8 mouse cellular contexts compared by ENCODE assay signal in the genomic region with DNA sequence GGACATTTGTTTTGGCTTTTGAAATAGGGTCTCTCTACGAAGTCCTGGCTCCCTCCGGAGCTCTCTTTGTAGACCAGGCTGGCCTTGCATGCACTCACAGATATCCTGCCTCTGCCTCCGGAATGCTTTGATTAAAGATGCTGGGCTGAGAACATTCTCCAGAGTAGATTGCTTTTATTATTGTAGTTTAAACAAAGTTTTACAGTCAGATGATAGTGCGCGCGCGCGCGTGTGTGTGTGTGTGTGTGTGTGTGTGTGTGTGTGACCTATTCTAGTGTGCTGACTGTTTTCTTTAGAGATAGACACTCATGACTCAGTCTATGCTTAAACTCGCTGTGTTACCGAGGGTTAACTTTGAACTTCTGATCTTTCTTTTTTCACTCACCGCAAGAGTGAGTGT. TPM values are rescaled to one million over a fixed set of nuclear protein-coding genes. Genes with fewer than 3 reads are reported as not detected.
DNase-seq lines count a peak whose midpoint lies in the region; ATAC-seq and TF ChIP-seq lines count a peak whose summit lies in the region.

No protein-coding gene starts in this region.

- no peak for TF ChIP-seq POLR2A in lung, adult 2 months (IDR thresholded peaks at IDR 0.05; ENCODE audit: borderline replicate concordance, extremely low read depth, low read depth, low read length)

- no peak overlapping the region for H3K9ac ChIP-seq in heart, embryonic 12.5 days
- no peak overlapping the region for H3K9ac ChIP-seq in kidney, embryonic 16.5 days (replicated peaks; ENCODE audit: low read length)

- H3K36me3 ChIP-seq in megakaryocyte, embryonic 14.5 days (replicated peaks; ENCODE audit: low read length), result no peaks in the 10 kb centered on the region
- peaks cover 7% of the 10 kb centered on the region; the same call in 1 of the 2 replicates for H3K36me3 ChIP-seq in heart, embryonic 12.5 days
- no peaks in the 10 kb centered on the region for H3K36me3 ChIP-seq in kidney, embryonic 16.5 days (ENCODE audit: insufficient read depth, low read length)

- no peak for TF ChIP-seq CTCF in lung, adult 2 months (IDR thresholded peaks at IDR 0.05; ENCODE audit: insufficient read depth, low read length)

- no peaks in the 10 kb centered on the region for H3K27me3 ChIP-seq in megakaryocyte, embryonic 14.5 days (replicated peaks)
- H3K27me3 ChIP-seq in heart, embryonic 12.5 days (replicated peaks), result no peaks in the 10 kb centered on the region
- no peaks in the 10 kb centered on the region for H3K27me3 ChIP-seq in kidney, embryonic 16.5 days (ENCODE audit: insufficient read depth, low read length)

- 0 out of 2 replicates have a peak overlapping the region, but pooled peaks have one; percentile 43 for H3K27ac ChIP-seq in heart, embryonic 12.5 days (ENCODE audit: poor library complexity, severe bottlenecking)
- H3K27ac ChIP-seq in kidney, embryonic 16.5 days (ENCODE audit: low read length), result no peak overlapping the region

- H3K4me2 ChIP-seq in heart, embryonic 12.5 days, result peak overlapping the region; percentile 57
- peak overlapping the region; percentile 67; the same call in 1 of the 2 replicates for H3K4me2 ChIP-seq in kidney, embryonic 16.5 days (replicated peaks; ENCODE audit: low read depth, low read length)

- DNase-seq in cerebellum, adult 9-11 months, result peak; percentile 37
- DNase-seq in lung, adult 2 months, result peak; percentile 27
- DNase-seq in right cerebral cortex, postnatal 14 days, result peak; percentile 6
- DNase-seq in gastrocnemius, postnatal 4 days (ENCODE audit: low spot score in 2 of 2), result no peak

- no peak for ATAC-seq in megakaryocyte, adult 5-6 weeks (ENCODE audit: poor library complexity, severe bottlenecking)
- 0 out of 2 replicates have a peak, but pooled peaks have one; percentile 36 for ATAC-seq in heart, embryonic 12.5 days (ENCODE audit: insufficient number of reproducible peaks, low FRiP score)
- ATAC-seq in kidney, embryonic 16.5 days (ENCODE audit: low FRiP score, low TSS enrichment), result no peak

- H3K9me3 ChIP-seq in megakaryocyte, embryonic 14.5 days, result no peaks in the 10 kb centered on the region
- H3K9me3 ChIP-seq in heart, embryonic 12.5 days (replicated peaks), result peaks cover 3% of the 10 kb centered on the region; the same call in 1 of the 2 replicates
- no peaks in the 10 kb centered on the region for H3K9me3 ChIP-seq in kidney, embryonic 16.5 days (ENCODE audit: low read length)

- WGBS in heart, embryonic 12.5 days, result 67% methylated on average over 12 of the region's 12 CpGs
- 78% methylated on average over 12 of the region's 12 CpGs for WGBS in kidney, embryonic 16.5 days
- whole genome bisulfite sequencing in lung, adult 2 months, result 62% methylated on average over 12 of the region's 12 CpGs

- peak overlapping the region; percentile 97 for H3K4me3 ChIP-seq in megakaryocyte, embryonic 14.5 days (replicated peaks)
- peak overlapping the region; percentile 39 for H3K4me3 ChIP-seq in heart, embryonic 12.5 days
- peak overlapping the region; percentile 65 for H3K4me3 ChIP-seq in kidney, embryonic 16.5 days (ENCODE audit: low read length)
- H3K4me3 ChIP-seq in lung, adult 2 months (replicated peaks; ENCODE audit: extremely low read depth, low read depth, low read length), result peak overlapping the region; percentile 27

- peaks cover 3% of the 10 kb centered on the region; the same call in 1 of the 2 replicates for H3K4me1 ChIP-seq in megakaryocyte, embryonic 14.5 days
- 0 out of 2 replicates have a peak, but pooled peaks cover 2% of the 10 kb centered on the region for H3K4me1 ChIP-seq in heart, embryonic 12.5 days (replicated peaks)
- no peaks in the 10 kb centered on the region for H3K4me1 ChIP-seq in kidney, embryonic 16.5 days (ENCODE audit: insufficient read depth, low read length)
- H3K4me1 ChIP-seq in lung, adult 2 months (ENCODE audit: control insufficient read depth, insufficient read depth, low read length), result no peaks in the 10 kb centered on the region

RNA-seq across cellular contexts. Expression of a gene that starts 0.8 kb away (rescaled TPM):
- polyA plus RNA-seq in megakaryocyte, embryonic 14.5 days (2012; ENCODE audit: insufficient read depth, low replicate concordance), result not detected in 2 replicates
- 4.7 and 4.9 TPM in 2 replicates for total RNA-seq in megakaryocyte, adult 5-6 weeks (2015)
- total RNA-seq in megakaryocyte, adult 5-6 weeks (2017), result 2.6 and 3.9 TPM in 2 replicates
- 1.9 and 2.0 TPM in 2 replicates for polyA plus RNA-seq in heart, embryonic 12.5 days (2016; fragmentation: Nextera tagmentation; extraction: Ambion mirVana)
- 2.0 and 2.3 TPM in 2 replicates for polyA plus RNA-seq in kidney, embryonic 16.5 days (2015; fragmentation: Nextera tagmentation; extraction: Ambion mirVana)
- 0.44 and 0.56 TPM in 2 replicates for polyA plus RNA-seq in lung, adult 2 months (2012; rRNA removed)
- total RNA-seq in gastrocnemius, postnatal 4 days (2021), result 1 to 10 TPM; 2.7 to 2.8 TPM

Comparison
In these comparisons a context has a peak if more than half of its experiments do, and no peak if none do; other contexts are left out.
1. H3K4me3 ChIP-seq: peak in every context shown above with its lines; median percentile 97 in megakaryocyte, embryonic 14.5 days; 65 in kidney, embryonic 16.5 days; 39 in heart, embryonic 12.5 days; 27 in lung, adult 2 months.
2. DNase-seq: peak in cerebellum, adult 9-11 months (single experiment), lung, adult 2 months (single experiment) and right cerebral cortex, postnatal 14 days (single experiment); none in gastrocnemius, postnatal 4 days (0 of 2).